Mouse (Mus musculus) lung, postnatal 14 days (tissue): ENCODE measurements around the gene Tmem35b.
"Not testable (repeated sequence)": the region's sequence is repeated elsewhere in the genome, so short reads cannot be mapped to it uniquely, and the experiment has no call there.

ENCODE experiments used
- DNase-seq: peaks from one replicate; pipeline ENCODE4 v3.0.0; 2021

The Tmem35b gene

GRCm38 (mm10) chr4:127123391-127123790 is at the start of gene Tmem35b:
Tmem35b (plus strand) TSS chr4:127123691.
- no peak for DNase-seq

GRCm38 (mm10) chr4:127074915-127075314 is 48.6 kb upstream of the Tmem35b start:
- no peak for DNase-seq

DNA sequence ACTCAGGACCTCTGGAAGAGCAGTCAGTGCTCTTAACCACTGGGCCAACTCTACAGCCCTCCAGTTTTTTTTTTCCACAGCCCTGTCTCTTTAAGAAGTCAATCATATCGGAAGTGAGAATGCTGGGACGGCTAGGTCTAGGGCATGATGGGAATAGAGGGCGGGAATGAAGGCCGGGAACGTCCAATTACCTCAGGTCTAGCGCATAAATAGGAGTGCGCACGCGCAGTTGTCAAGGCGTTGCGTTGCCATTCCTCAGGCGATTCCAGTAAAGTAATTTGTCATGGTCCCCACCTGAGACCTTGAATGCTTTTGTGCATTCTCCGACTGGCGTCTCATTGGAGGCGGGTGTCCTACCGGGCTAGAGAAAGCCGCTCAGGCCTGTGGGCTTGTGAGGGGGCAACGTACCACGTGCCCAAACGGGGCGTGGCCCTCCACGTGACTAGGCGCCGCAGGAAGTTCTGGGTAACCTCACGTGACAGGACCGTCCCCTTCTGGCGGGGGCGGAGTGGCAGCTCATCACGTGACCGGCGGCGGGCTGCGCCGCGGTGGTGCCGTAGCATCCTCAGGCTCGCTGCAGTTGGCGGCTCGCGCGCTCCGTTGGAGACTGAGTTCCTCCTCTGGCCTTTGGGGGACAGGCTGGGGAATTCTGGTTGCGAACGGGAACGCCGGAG is 46.5 kb upstream of the Tmem35b start, which contains the start of gene Zmym6:
TSS of gene Zmym6 (plus strand) at position 509 of the 674 bp plus-strand sequence.
- DNase-seq: peak; percentile 93

GRCm38 (mm10) chr4:127080806-127081205 is 42.7 kb upstream of the Tmem35b start:
- no peak for DNase-seq

- no peak for DNase-seq
Measured at GRCm38 (mm10) chr4:127083131-127083530, 40.4 kb upstream of the Tmem35b start.

DNA sequence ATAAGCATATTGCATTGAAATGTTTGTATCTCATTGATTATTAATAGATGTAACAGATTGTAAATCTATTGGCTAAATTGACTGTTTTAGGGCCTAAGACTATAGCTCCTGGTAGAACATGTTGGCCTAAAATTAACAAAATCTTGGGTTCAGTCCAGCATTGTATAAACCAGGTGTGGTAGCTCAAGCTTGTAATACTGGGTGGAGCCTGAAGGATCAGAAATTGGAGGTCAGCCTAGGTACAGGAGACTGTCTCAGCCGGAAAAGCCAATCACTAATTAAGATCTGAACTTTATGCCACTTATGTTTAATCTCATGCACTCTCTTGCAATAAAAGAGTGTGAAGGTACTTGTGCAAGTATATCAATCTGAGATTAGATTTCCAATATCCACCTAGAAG is 37.7 kb upstream of the Tmem35b start:
- no peak for DNase-seq

- DNase-seq: no peak
Measured at GRCm38 (mm10) chr4:127091188-127091587, 32.3 kb upstream of the Tmem35b start.

DNA sequence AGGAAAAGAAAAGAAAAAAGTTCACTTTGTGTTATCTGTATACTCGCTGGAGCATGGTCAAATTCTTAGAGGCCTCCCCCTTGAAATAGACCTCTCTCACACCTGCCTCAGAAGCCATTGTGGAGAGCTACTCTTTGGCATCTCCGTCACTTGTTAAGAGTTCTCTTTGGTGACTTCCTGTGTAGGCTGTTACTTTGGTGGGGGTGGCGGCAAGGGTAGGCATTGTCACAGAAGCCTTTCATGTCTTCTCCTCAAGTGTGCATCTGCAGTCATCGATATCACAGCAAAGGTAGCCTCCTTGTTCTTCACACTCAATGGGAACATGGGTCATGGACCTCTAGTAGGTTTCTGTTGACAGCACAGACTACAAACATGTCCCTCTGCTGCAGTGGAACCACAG is 28.4 kb upstream of the Tmem35b start:
- DNase-seq: no peak

GRCm38 (mm10) chr4:127099552-127099951 is 23.9 kb upstream of the Tmem35b start:
- DNase-seq: not testable (repeated sequence)

GRCm38 (mm10) chr4:127107566-127107965 is 15.9 kb upstream of the Tmem35b start:
- DNase-seq: no peak

- peak; percentile 3 for DNase-seq
Measured at GRCm38 (mm10) chr4:127110570-127110969, 12.9 kb upstream of the Tmem35b start.

DNA sequence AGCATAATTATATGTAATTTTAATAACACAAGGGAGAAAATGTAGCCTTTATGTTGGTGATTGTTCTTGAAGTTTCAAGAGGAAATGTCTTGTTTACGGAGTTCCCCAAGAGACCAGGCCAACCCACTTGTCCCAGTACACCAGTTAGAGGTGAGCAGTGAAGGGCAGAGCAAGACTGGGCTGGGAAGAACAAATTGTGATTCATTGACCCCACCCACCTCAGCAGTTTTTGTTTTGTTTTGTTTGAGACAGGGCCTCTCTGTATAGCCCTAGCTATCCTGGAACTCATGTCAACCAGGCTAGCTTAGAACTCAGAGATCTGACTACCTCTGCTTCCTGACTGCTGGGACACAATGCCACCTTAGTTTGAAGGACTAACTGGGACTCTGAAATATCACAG is 840 bp downstream of the Tmem35b start:
- DNase-seq: no peak

GRCm38 (mm10) chr4:127125834-127126463 is 2.5 kb downstream of the Tmem35b start:
- DNase-seq: peak; percentile 91

DNA sequence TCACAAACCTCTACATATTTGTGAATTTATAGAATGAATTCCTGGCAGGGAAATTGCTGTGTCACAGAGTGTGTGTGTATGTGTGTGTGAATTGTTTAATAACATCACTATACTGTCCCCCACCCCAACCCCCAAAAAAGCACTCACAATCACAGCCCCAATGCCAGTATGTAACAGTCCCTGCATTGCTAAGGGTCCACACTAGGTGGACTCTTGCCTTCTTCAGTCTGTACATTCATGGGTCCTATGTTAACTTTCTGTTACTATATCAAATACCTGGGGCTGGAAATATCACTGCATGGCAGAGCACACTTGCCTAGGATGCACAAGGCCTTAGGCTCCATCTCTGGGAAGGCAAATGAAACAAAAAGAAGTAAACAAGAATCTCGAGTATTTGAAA is 11.2 kb downstream of the Tmem35b start:
- DNase-seq: no peak

- DNase-seq: no peak
Measured at GRCm38 (mm10) chr4:127137591-127137990, 14.1 kb downstream of the Tmem35b start.

DNA sequence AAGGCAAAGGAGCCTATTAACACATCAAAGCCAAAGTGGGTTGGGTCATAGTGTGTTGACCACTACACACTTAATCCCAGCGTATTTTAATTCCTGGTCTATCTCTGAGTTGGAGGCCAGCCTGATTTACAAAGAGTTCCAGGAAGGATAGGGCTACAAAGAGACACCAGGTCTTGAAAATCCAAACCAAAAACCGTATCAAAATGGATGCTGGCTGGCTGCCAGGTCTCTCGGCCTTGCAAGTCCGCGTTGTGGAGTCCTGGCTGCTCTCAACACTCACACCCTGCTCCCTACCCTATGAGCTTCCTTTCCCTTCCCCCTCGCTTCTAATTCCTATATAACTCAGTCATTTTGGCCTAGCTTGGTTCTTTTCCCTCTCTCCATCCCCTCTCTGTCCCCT is 15.0 kb downstream of the Tmem35b start:
- DNase-seq: no peak

GRCm38 (mm10) chr4:127150031-127150430 is 26.5 kb downstream of the Tmem35b start:
- DNase-seq: no peak

- DNase-seq: no peak
Measured at GRCm38 (mm10) chr4:127153345-127153744, 29.9 kb downstream of the Tmem35b start.

- no peak for DNase-seq
Measured at GRCm38 (mm10) chr4:127155757-127156156, 32.3 kb downstream of the Tmem35b start.

DNA sequence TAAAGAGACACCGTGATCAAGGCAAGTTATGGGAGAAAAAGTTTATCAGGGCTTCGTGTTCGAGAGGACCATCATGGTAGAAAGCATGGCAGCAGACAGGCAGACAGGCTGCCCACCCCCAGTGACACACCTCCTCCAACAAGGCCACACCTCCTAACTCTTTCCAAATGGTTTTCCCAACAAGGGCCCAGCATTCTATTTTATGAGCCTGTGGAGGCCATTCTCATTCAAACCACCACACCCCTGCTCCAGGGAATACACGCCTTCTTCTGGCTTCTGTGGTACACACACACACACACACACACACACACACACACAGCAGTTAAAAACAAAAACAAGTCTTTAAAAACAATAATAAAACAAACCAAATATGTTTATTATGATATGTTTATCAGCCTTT is 34.3 kb downstream of the Tmem35b start:
- DNase-seq: no peak

GRCm38 (mm10) chr4:127163926-127164325 is 40.4 kb downstream of the Tmem35b start:
- DNase-seq: no peak

GRCm38 (mm10) chr4:127167096-127167495 is 43.6 kb downstream of the Tmem35b start:
- DNase-seq: no peak

GRCm38 (mm10) chr4:127167731-127168130 is 44.2 kb downstream of the Tmem35b start:
- no peak for DNase-seq

- DNase-seq: peak; percentile 5
Measured at GRCm38 (mm10) chr4:127168211-127168913, 44.9 kb downstream of the Tmem35b start.
